Mouse (Mus musculus) neural tube, embryonic 15.5 days (tissue): ENCODE measurements around the gene Zkscan17. TPM values are rescaled to one million over a fixed set of nuclear protein-coding genes. Genes with fewer than 3 reads are reported as not detected.

Experiments
- ATAC-seq: fragments of 200-750 bp; cut with Nextera tagmentation; 2 replicates; pipeline ENCODE4 v1.8.0; 2017; ENCODE audit warnings: mild to moderate bottlenecking, moderate TSS enrichment, moderate library complexity; ENCODE audit not compliant: low FRiP score
- H3K27ac ChIP-seq: fragments of 300-500 bp; sonication (generic); replicated peaks from 2 replicates; pipeline ENCODE4 v1.5.1; 2015; ENCODE audit warnings: mild to moderate bottlenecking, inconsistent platforms
- H3K27me3 ChIP-seq: fragments of 300-500 bp; sonication (generic); replicated peaks from 2 replicates; pipeline ENCODE4 v1.6.1; 2015; ENCODE audit warnings: inconsistent platforms
- H3K36me3 ChIP-seq: fragments of 300-500 bp; sonication (generic); 2 replicates; pipeline ENCODE4 v1.6.1; 2015; ENCODE audit warnings: inconsistent platforms
- H3K4me1 ChIP-seq: fragments of 300-500 bp; sonication (generic); 2 replicates; pipeline ENCODE4 v1.6.1; 2015; ENCODE audit warnings: inconsistent platforms
- H3K4me2 ChIP-seq: fragments of 300-500 bp; sonication (generic); 2 replicates; pipeline ENCODE4 v1.6.1; 2015; ENCODE audit warnings: inconsistent platforms, mild to moderate bottlenecking, moderate library complexity
- H3K4me3 ChIP-seq: fragments of 300-500 bp; sonication (generic); replicated peaks from 2 replicates; pipeline ENCODE4 v1.5.1; 2015; ENCODE audit warnings: mild to moderate bottlenecking, inconsistent platforms
- H3K9ac ChIP-seq: fragments of 300-500 bp; sonication (generic); replicated peaks from 2 replicates; pipeline ENCODE4 v1.6.1; 2015; ENCODE audit warnings: mild to moderate bottlenecking, inconsistent platforms
- H3K9me3 ChIP-seq: fragments of 300-500 bp; sonication (generic); replicated peaks from 2 replicates; pipeline ENCODE4 v1.6.1; 2016; ENCODE audit warnings: inconsistent platforms
- WGBS: fragments of 180-500 bp; shearing (Covaris S2); methylation state at CpG from one replicate; pipeline ENCODE4 v1.1.7; 2015; ENCODE audit warnings: mixed read lengths; 5-methylcytosine and 5-hydroxymethylcytosine counted together
- polyA plus RNA-seq: library from polyadenylated mRNA; unstranded; fragments of >200 nt; fragmentation: Nextera tagmentation; extraction: Ambion mirVana; gene quantifications from 2 replicates; pipeline ENCODE4 v1.2.1, GENCODE M21; 2015

Zkscan17 gene
- polyA plus RNA-seq, 1 experiment from 2014 or later = 12.9 TPM

DNA sequence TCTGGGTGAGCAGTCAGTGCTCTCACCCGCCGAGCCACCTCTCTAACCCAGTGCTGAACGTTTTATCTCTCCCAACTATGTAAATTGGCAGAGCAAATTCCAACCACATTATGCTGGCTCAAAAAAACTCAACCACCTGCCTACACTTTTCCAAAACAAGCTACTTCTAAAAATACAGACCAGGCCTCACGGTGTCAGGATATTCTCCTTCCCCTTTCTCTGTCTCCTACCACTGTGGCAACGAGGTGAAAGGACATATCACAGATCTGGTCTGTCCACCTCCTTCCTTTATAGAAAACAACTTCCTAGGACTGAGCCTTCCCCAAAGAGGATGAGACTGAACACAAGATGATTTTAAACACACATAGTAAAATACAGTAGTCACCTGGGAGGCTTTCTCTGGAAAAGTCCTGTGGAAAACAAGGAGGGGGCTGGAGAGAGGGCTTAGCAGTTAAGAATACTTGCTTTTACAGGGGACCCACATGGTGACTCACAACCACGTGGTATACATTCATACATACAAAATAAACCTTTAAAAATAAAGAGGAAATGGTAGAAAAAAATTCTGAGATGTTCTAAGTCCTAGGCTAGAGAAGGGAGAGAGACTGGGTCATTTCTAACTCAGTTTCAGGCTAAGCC is 29.8 kb downstream of the Zkscan17 start:
- no peaks in the 10 kb centered on the region for H3K9me3 ChIP-seq
- WGBS = 87% methylated on average over 6 of the region's 6 CpGs
- H3K27ac ChIP-seq = no peak overlapping the region
- H3K4me2 ChIP-seq = no peak overlapping the region
- no peaks in the 10 kb centered on the region for H3K4me1 ChIP-seq
- no peak for ATAC-seq
- H3K27me3 ChIP-seq = no peaks in the 10 kb centered on the region
- no peak overlapping the region for H3K9ac ChIP-seq
- H3K4me3 ChIP-seq = no peak overlapping the region
- peaks cover 91% of the 10 kb centered on the region for H3K36me3 ChIP-seq

DNA sequence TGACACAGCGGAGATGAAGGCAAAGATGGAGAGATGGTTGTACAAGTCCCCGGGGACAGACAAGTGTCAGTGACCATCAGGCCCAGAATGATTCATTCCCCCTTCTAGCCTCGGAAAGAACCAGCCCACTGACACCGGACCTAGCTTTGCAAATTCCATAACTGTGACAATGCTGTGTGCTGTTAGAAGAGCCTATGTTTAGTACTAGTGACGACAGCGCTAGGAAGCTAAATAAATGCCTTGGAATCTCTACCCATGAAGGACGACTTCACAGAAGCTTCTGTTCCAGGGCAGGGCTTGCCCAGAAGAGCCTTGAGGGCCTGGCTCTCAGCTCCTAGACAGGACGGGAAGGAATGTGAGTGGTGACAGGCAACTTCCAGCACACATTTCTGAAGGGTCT is 40.3 kb downstream of the Zkscan17 start:
- Histone ChIP-seq H3K9me3 (no peaks in the 10 kb centered on the region), H3K36me3 (peaks cover 50% of the 10 kb centered on the region), H3K27me3 (no peaks in the 10 kb centered on the region), H3K4me3 (no peak overlapping the region), H3K9ac (no peak overlapping the region), H3K4me2 (no peak overlapping the region), H3K4me1 (no peaks in the 10 kb centered on the region), H3K27ac (no peak overlapping the region)
- ATAC-seq = no peak
- 84% methylated on average over 8 of the region's 8 CpGs for WGBS

DNA sequence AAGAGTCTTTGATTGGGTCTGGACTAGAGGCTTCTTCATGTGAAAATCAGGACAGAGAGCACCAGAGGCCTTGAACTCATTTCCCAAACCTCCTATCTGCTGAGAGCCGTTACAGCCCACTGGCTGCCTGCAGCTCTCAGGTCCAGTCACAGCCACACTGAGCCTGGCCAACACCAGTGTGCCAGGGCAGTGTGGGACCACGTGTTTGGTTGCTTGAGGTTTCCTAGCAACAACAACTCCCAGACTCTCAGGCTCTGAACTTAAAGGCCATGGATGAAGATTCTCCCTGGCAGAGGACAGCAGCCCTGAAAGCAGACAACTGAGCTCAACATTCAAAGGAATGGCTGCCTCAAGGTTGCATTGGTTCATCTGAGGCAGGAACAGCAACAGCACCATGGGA is 40.9 kb downstream of the Zkscan17 start:
- ATAC-seq = no peak
- Histone ChIP-seq H3K4me1 (no peaks in the 10 kb centered on the region), H3K9me3 (no peaks in the 10 kb centered on the region), H3K36me3 (peaks cover 44% of the 10 kb centered on the region), H3K4me3 (no peak overlapping the region), H3K9ac (no peak overlapping the region), H3K27ac (no peak overlapping the region), H3K4me2 (no peak overlapping the region), H3K27me3 (no peaks in the 10 kb centered on the region)
- 57% methylated on average over 2 of the region's 2 CpGs for WGBS

DNA sequence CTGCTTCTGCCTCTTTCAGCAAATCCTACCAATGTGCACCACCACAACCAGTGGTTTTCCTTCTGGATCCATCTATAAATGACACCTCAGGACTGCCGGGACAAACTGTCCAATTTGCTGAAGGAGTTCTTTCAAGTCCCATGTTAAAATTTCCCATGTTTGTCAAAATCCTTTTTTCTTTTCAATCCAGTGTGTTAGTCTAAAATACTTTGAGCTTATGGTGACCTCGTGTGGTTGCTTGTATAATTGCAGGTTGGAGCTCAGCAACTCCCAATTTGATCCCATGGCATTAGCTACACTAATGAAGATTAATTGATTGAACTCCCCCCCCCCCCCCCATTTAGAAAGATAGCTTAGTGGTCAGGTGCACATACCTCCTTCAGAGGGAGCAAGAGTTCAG is 43.3 kb downstream of the Zkscan17 start:
- H3K27me3 ChIP-seq = no peaks in the 10 kb centered on the region
- H3K4me2 ChIP-seq = no peak overlapping the region
- no peak; the same call in 1 of the 2 replicates for ATAC-seq
- H3K9me3 ChIP-seq = no peaks in the 10 kb centered on the region
- WGBS = 7% methylated on average over 2 of the region's 2 CpGs
- H3K4me1 ChIP-seq = no peaks in the 10 kb centered on the region
- peaks cover 28% of the 10 kb centered on the region for H3K36me3 ChIP-seq
- no peak overlapping the region for H3K27ac ChIP-seq
- H3K4me3 ChIP-seq = no peak overlapping the region
- no peak overlapping the region for H3K9ac ChIP-seq

DNA sequence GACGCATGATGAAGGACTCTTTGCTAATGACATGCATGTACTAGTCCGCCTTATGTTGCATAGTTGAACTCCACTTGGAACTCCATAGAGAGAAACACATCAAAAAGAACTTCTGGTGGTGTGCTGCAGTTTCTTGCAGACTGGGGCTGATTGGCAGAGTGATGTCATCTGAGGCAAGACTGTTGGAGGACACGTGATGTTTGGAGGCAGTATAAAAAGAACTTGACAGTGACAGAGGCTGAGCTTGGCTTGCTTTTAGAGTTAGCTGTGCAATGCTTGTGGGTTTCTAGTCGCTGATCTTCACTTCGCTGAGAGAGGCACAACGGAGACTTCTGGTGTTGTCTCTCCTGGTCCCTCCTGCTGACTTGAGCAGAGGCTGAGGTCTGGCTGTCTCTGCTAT is 49.3 kb downstream of the Zkscan17 start:
- Histone ChIP-seq H3K4me2 (no peak overlapping the region), H3K9ac (no peak overlapping the region), H3K9me3 (no peaks in the 10 kb centered on the region), H3K4me3 (no peak overlapping the region), H3K27ac (no peak overlapping the region), H3K4me1 (no peaks in the 10 kb centered on the region), H3K36me3 (no peaks in the 10 kb centered on the region), H3K27me3 (no peaks in the 10 kb centered on the region; the same call in 1 of the 2 replicates)
- no peak for ATAC-seq
- 69% methylated on average over 6 of the region's 6 CpGs for WGBS

- Histone ChIP-seq H3K9ac (peak within 1 kb of the TSS; percentile 91), H3K36me3 (no peaks in the 10 kb centered on the region), H3K4me3 (peak within 1 kb of the TSS; percentile 90), H3K27ac (peak within 1 kb of the TSS; percentile 88), H3K9me3 (no peaks in the 10 kb centered on the region), H3K4me1 (peaks cover 17% of the 10 kb centered on the region), H3K4me2 (peak within 1 kb of the TSS; percentile 81), H3K27me3 (no peaks in the 10 kb centered on the region; the same call in 1 of the 2 replicates)
- peak; percentile 95 for ATAC-seq
- WGBS = under 1% methylated on average over 19 of the region's 19 CpGs
Observed at GRCm38 (mm10) chr11:59472326-59472677, 54.2 kb downstream of the Zkscan17 start, which contains the start of gene Zfp867. Zfp867 (minus strand) TSS chr11:59472474.

- Histone ChIP-seq H3K4me2 (peak overlapping the region; percentile 81), H3K4me1 (peaks cover 17% of the 10 kb centered on the region), H3K36me3 (peaks cover under 1% of the 10 kb centered on the region; the same call in 1 of the 2 replicates), H3K4me3 (peak overlapping the region; percentile 90), H3K27ac (peak overlapping the region; percentile 88), H3K9me3 (no peaks in the 10 kb centered on the region), H3K9ac (peak overlapping the region; percentile 91), H3K27me3 (no peaks in the 10 kb centered on the region; the same call in 1 of the 2 replicates)
- peak; percentile 50 for ATAC-seq
- 6% methylated on average over 37 of the region's 37 CpGs for WGBS
Observed at GRCm38 (mm10) chr11:59471413-59472325, 54.9 kb downstream of the Zkscan17 start.

DNA sequence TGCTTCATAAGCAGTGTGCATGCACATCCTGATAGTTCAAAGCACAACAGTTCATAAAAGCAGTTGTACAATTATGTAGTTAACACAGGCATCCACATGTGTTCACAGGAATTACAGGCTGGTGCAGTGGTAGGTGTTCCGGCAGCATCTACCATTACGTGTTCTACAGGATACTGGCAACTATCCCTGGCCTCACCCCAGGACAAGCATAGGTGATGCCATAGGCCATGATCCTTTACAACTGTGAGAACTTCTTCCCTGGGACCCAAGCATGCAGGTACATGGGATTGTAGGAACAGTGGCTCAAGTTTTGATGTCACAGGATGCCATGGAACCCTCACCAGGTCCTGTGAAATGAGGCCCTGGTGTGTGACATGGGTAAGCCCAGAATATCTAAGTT is 66.1 kb downstream of the Zkscan17 start:
- Histone ChIP-seq H3K4me3 (no peak overlapping the region), H3K36me3 (peaks cover 74% of the 10 kb centered on the region), H3K27ac (no peak overlapping the region), H3K27me3 (no peaks in the 10 kb centered on the region), H3K4me2 (no peak overlapping the region), H3K4me1 (0 out of 2 replicates have a peak, but pooled peaks cover 2% of the 10 kb centered on the region), H3K9me3 (peaks cover 16% of the 10 kb centered on the region), H3K9ac (no peak overlapping the region)
- ATAC-seq = no peak
- WGBS = 99% methylated on average over 2 of the region's 2 CpGs

DNA sequence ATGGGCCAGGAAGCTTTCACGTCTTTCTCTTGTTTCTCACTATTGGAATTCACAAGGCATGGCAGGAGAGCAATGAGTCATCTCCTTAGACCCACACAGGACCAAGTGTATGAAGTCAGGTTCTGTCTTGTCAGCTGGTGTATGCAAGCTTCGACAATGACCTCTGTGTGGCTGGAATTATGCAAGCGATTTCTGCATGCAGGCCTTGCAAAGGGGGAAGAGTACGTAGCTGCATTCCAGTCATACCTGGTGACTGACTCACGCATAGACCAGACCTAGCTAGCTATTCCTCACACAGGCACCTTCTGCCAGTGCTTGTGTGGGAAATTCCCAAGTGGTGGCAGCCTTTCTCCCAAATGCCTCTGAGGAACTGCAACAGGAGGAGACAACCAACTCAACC is 67.6 kb downstream of the Zkscan17 start:
- H3K9ac ChIP-seq = no peak overlapping the region
- no peak for ATAC-seq
- no peak overlapping the region for H3K4me2 ChIP-seq
- H3K4me1 ChIP-seq = 0 out of 2 replicates have a peak, but pooled peaks cover 2% of the 10 kb centered on the region
- H3K36me3 ChIP-seq = peaks cover 77% of the 10 kb centered on the region
- no peaks in the 10 kb centered on the region for H3K27me3 ChIP-seq
- no peak overlapping the region for H3K4me3 ChIP-seq
- no peak overlapping the region for H3K27ac ChIP-seq
- H3K9me3 ChIP-seq = peaks cover 11% of the 10 kb centered on the region
- 65% methylated on average over 5 of the region's 5 CpGs for WGBS

- Histone ChIP-seq H3K4me2 (no peak overlapping the region), H3K9ac (no peak overlapping the region), H3K4me1 (0 out of 2 replicates have a peak, but pooled peaks cover 3% of the 10 kb centered on the region), H3K36me3 (peaks cover 67% of the 10 kb centered on the region), H3K9me3 (no peaks in the 10 kb centered on the region), H3K4me3 (no peak overlapping the region), H3K27me3 (no peaks in the 10 kb centered on the region), H3K27ac (no peak overlapping the region)
- ATAC-seq = no peak
- WGBS = 89% methylated on average over 2 of the region's 2 CpGs
Observed at GRCm38 (mm10) chr11:59456891-59457290, 69.7 kb downstream of the Zkscan17 start.

- 94% methylated on average over 2 of the region's 2 CpGs for WGBS
- no peak for ATAC-seq
- Histone ChIP-seq H3K4me2 (no peak overlapping the region), H3K36me3 (peaks cover 63% of the 10 kb centered on the region), H3K4me3 (no peak overlapping the region), H3K9me3 (no peaks in the 10 kb centered on the region), H3K9ac (no peak overlapping the region), H3K4me1 (peaks cover 9% of the 10 kb centered on the region; the same call in 1 of the 2 replicates), H3K27me3 (no peaks in the 10 kb centered on the region), H3K27ac (no peak overlapping the region)
Observed at GRCm38 (mm10) chr11:59456346-59456745, 70.2 kb downstream of the Zkscan17 start.

DNA sequence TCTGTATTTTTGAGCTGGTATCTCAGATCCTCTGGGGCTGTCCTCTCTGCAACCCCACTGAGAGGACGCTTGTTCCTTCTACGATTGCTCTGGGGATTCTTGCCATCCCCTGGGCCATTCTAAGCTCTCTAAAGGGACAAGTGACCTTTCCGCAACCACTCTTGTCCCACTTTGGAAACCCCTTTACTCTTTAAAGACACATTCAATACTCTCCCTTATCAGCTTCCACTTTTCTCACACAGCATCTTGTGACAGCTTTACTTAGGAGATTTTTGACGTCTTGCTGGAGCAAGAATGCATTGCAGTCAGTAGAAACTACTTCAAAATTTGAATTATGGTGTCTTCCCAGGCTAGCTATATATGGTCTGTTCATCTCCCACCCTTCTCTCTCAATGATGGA is 75.5 kb downstream of the Zkscan17 start, which contains the start of gene Snap47:
Snap47 (minus strand) TSS at position 101 of the 400 bp plus-strand sequence.
- H3K4me2 ChIP-seq = peak within 1 kb of the TSS; percentile 78
- H3K4me3 ChIP-seq = peak within 1 kb of the TSS; percentile 87
- H3K27ac ChIP-seq = peak within 1 kb of the TSS; percentile 90
- no peaks in the 10 kb centered on the region for H3K27me3 ChIP-seq
- 87% methylated on average over 4 of the region's 4 CpGs for WGBS
- peaks cover 30% of the 10 kb centered on the region for H3K36me3 ChIP-seq
- no peaks in the 10 kb centered on the region for H3K9me3 ChIP-seq
- peaks cover 34% of the 10 kb centered on the region for H3K4me1 ChIP-seq
- peak within 1 kb of the TSS; percentile 79 for H3K9ac ChIP-seq
- no peak for ATAC-seq
